ENCODE assay signal across 8 mouse cellular contexts in the genomic region with DNA sequence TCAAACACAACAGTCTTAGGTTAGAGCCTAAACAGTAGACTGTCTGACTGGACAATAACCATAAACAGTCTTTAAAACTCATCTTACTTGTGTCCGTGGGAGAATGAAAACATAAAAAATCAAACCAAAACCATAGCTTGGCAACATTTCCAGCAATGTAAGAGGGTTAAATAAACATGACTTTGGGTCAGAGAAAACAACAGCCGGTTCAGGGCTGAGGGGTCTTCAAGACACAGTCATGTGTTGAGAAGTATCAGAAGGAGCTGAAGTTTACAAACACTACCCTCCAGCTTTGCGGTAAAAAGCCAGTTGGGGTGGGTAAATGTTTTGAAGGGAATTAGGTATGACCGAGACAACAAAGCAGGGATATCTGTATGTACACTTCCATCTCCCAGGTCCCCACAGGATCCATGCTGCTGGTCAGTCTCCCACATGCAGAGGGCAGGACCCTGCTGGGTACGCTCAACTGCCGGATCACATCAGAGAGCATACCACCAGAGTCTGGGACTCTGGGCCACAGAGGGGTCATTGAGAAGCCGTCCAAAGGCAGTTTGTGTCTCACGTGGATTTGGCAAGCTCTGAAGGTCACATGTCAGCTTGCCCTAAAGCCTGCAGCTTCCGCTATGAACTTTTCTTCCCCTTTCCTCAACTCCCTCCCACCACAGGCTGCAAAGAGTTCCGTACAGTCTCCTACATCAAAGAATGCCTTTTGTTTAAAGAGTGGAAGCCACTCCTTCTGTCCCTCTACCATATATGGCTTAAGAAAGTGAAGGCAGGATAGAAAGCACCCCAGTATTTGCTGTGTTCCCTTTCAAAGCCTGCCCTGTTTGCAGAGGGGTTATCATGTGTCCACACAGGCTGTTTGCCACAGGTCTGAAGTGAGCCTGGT.
A peak's percentile ranks its signal among the peaks of the same experiment; 100 is the strongest.
DNase-seq lines count a peak whose midpoint lies in the region; ATAC-seq and TF ChIP-seq lines count a peak whose summit lies in the region.

No protein-coding gene starts in this region.

- H3K27me3 ChIP-seq in midbrain, embryonic 11.5 days (ENCODE audit: control insufficient read depth, insufficient read depth, low read length) = no peaks in the 10 kb centered on the region
- no peaks in the 10 kb centered on the region for H3K27me3 ChIP-seq in midbrain, embryonic 13.5 days
- no peaks in the 10 kb centered on the region for H3K27me3 ChIP-seq in kidney, adult 2 months (replicated peaks; ENCODE audit: control insufficient read depth, insufficient read depth, low read length)
- H3K27me3 ChIP-seq in lung, embryonic 15.5 days = no peaks in the 10 kb centered on the region
- H3K27me3 ChIP-seq in stomach, embryonic 14.5 days (ENCODE audit: control insufficient read depth, insufficient read depth, low read length) = no peaks in the 10 kb centered on the region

- no peak for ATAC-seq in midbrain, embryonic 11.5 days (ENCODE audit: low FRiP score)
- no peak for ATAC-seq in midbrain, embryonic 13.5 days
- 0 out of 2 replicates have a peak, but pooled peaks have one; percentile 20 for ATAC-seq in erythroblast, adult 5-6 weeks (replicated peaks; ENCODE audit: low FRiP score, poor library complexity, severe bottlenecking)
- peak; percentile 90 for ATAC-seq in lung, embryonic 15.5 days (ENCODE audit: borderline replicate concordance, extremely low read depth, low FRiP score, low TSS enrichment)
- peak; percentile 91 for ATAC-seq in stomach, embryonic 14.5 days (ENCODE audit: insufficient number of reproducible peaks, insufficient read depth, low FRiP score, low read depth)
- no peak; the same call in 1 of the 2 replicates for ATAC-seq in frontal cortex, adult (ENCODE audit: low TSS enrichment)

- no peak for TF ChIP-seq POLR2A in kidney, adult 2 months (IDR thresholded peaks at IDR 0.05; ENCODE audit: low read depth, low read length)

- no peaks in the 10 kb centered on the region for H3K4me1 ChIP-seq in midbrain, embryonic 11.5 days (ENCODE audit: control insufficient read depth, insufficient read depth, low read length)
- H3K4me1 ChIP-seq in midbrain, embryonic 13.5 days (replicated peaks) = no peaks in the 10 kb centered on the region
- H3K4me1 ChIP-seq in kidney, adult 2 months (ENCODE audit: control insufficient read depth, insufficient read depth, low read length) = peaks cover 4% of the 10 kb centered on the region; the same call in 1 of the 2 replicates
- peaks cover 16% of the 10 kb centered on the region for H3K4me1 ChIP-seq in lung, embryonic 15.5 days
- H3K4me1 ChIP-seq in stomach, embryonic 14.5 days (ENCODE audit: control insufficient read depth, insufficient read depth, low read length) = peaks cover 11% of the 10 kb centered on the region

- peak; percentile 71 for DNase-seq in midbrain, embryonic 11.5 days (ENCODE audit: low spot score, missing footprints)
- DNase-seq in kidney, adult 2 months = peak; percentile 43
- DNase-seq in urinary bladder, postnatal 10 days (ENCODE audit: low spot score) = no peak

- no peak overlapping the region for H3K4me2 ChIP-seq in midbrain, embryonic 11.5 days
- no peak overlapping the region for H3K4me2 ChIP-seq in midbrain, embryonic 13.5 days (replicated peaks)
- H3K4me2 ChIP-seq in lung, embryonic 15.5 days = peak overlapping the region; percentile 39
- H3K4me2 ChIP-seq in stomach, embryonic 14.5 days (replicated peaks; ENCODE audit: low read depth, low read length) = peak overlapping the region; percentile 8; the same call in 1 of the 2 replicates

- H3K9ac ChIP-seq in midbrain, embryonic 11.5 days (ENCODE audit: low read length) = no peak overlapping the region
- H3K9ac ChIP-seq in midbrain, embryonic 13.5 days (replicated peaks) = no peak overlapping the region
- H3K9ac ChIP-seq in lung, embryonic 15.5 days = no peak overlapping the region
- H3K9ac ChIP-seq in stomach, embryonic 14.5 days (replicated peaks; ENCODE audit: low read depth, low read length) = no peak overlapping the region

- H3K9me3 ChIP-seq in midbrain, embryonic 11.5 days (ENCODE audit: control insufficient read depth, low read length) = no peaks in the 10 kb centered on the region
- H3K9me3 ChIP-seq in midbrain, embryonic 13.5 days = no peaks in the 10 kb centered on the region
- no peaks in the 10 kb centered on the region for H3K9me3 ChIP-seq in lung, embryonic 15.5 days
- no peaks in the 10 kb centered on the region for H3K9me3 ChIP-seq in stomach, embryonic 14.5 days (ENCODE audit: control insufficient read depth, low read depth, low read length)

- TF ChIP-seq CTCF in kidney, adult 2 months (conservative IDR thresholded peaks at IDR 0.05; ENCODE audit: insufficient read depth, insufficient read length, low read depth, low read length) = no peak

- H3K27ac ChIP-seq in midbrain, embryonic 11.5 days (ENCODE audit: low read depth, low read length) = no peak overlapping the region
- no peak overlapping the region for H3K27ac ChIP-seq in midbrain, embryonic 13.5 days
- H3K27ac ChIP-seq in kidney, adult 2 months (ENCODE audit: insufficient read depth, low read depth, low read length) = 0 out of 2 replicates have a peak overlapping the region, but pooled peaks have one; percentile 7
- peak overlapping the region; percentile 93 for H3K27ac ChIP-seq in lung, embryonic 15.5 days
- peak overlapping the region; percentile 66; the same call in 1 of the 2 replicates for H3K27ac ChIP-seq in stomach, embryonic 14.5 days (ENCODE audit: low read length)

- 60% methylated on average over 10 of the region's 10 CpGs for WGBS in midbrain, embryonic 11.5 days
- WGBS in midbrain, embryonic 13.5 days = 76% methylated on average over 10 of the region's 10 CpGs
- WGBS in kidney, adult 2 months = 34% methylated on average over 10 of the region's 10 CpGs
- 10% methylated on average over 10 of the region's 10 CpGs for WGBS in lung, embryonic 15.5 days
- 16% methylated on average over 10 of the region's 10 CpGs for WGBS in stomach, embryonic 14.5 days

- H3K4me3 ChIP-seq in midbrain, embryonic 11.5 days (ENCODE audit: low read depth, low read length) = no peak overlapping the region
- H3K4me3 ChIP-seq in midbrain, embryonic 13.5 days (replicated peaks) = no peak overlapping the region
- no peak overlapping the region for H3K4me3 ChIP-seq in kidney, adult 2 months (ENCODE audit: insufficient read depth, low read depth, low read length)
- H3K4me3 ChIP-seq in lung, embryonic 15.5 days = no peak overlapping the region
- no peak overlapping the region for H3K4me3 ChIP-seq in stomach, embryonic 14.5 days (ENCODE audit: low read depth, low read length)

- H3K36me3 ChIP-seq in midbrain, embryonic 11.5 days (ENCODE audit: control insufficient read depth, insufficient read depth, low read length) = no peaks in the 10 kb centered on the region
- no peaks in the 10 kb centered on the region for H3K36me3 ChIP-seq in midbrain, embryonic 13.5 days
- H3K36me3 ChIP-seq in kidney, adult 2 months (ENCODE audit: control insufficient read depth, insufficient read depth, low read length) = no peaks in the 10 kb centered on the region
- H3K36me3 ChIP-seq in lung, embryonic 15.5 days = no peaks in the 10 kb centered on the region
- H3K36me3 ChIP-seq in stomach, embryonic 14.5 days (ENCODE audit: control insufficient read depth, insufficient read depth, low read length) = no peaks in the 10 kb centered on the region

Comparison
In these comparisons a context has a peak if more than half of its experiments do, and no peak if none do; other contexts are left out.
1. ATAC-seq: peak in erythroblast, adult 5-6 weeks (single experiment), lung, embryonic 15.5 days (single experiment) and stomach, embryonic 14.5 days (single experiment); none in midbrain, embryonic 11.5 days (single experiment), midbrain, embryonic 13.5 days (single experiment) and frontal cortex, adult (single experiment).
2. H3K27ac ChIP-seq: peak in kidney, adult 2 months (single experiment), lung, embryonic 15.5 days (single experiment) and stomach, embryonic 14.5 days (single experiment); none in midbrain, embryonic 11.5 days (single experiment) and midbrain, embryonic 13.5 days (single experiment).
3. H3K4me2 ChIP-seq: peak in lung, embryonic 15.5 days (single experiment) and stomach, embryonic 14.5 days (single experiment); none in midbrain, embryonic 11.5 days (single experiment) and midbrain, embryonic 13.5 days (single experiment).